Mouse (Mus musculus) intestine, embryonic 14.5 days (tissue): Measurements from ENCODE around the gene Dhx8. TPM values are rescaled to one million over a fixed set of nuclear protein-coding genes. Genes with fewer than 3 reads are reported as not detected.

Experiments
- ATAC-seq: fragments of 200-750 bp; cut with Nextera tagmentation; replicated peaks from 2 replicates; pipeline ENCODE4 v1.8.0; 2017; ENCODE audit warnings: low read depth, moderate number of reproducible peaks, moderate TSS enrichment, moderate library complexity; ENCODE audit not compliant: low FRiP score, low TSS enrichment
- DNase-seq: peaks from one replicate; pipeline ENCODE4 v3.0.0-alpha.2; 2018; ENCODE audit warnings: low spot score
- H3K27ac ChIP-seq: fragments of 300-500 bp; sonication (generic); 2 replicates; pipeline ENCODE4 v1.5.1; 2014; ENCODE audit warnings: low read depth, mild to moderate bottlenecking, control low read depth
- H3K27me3 ChIP-seq: fragments of 300-500 bp; sonication (generic); replicated peaks from 2 replicates; pipeline ENCODE4 v1.6.1; 2014; ENCODE audit warnings: low read length, control low read depth; ENCODE audit not compliant: control insufficient read depth, insufficient read depth
- H3K36me3 ChIP-seq: fragments of 300-500 bp; sonication (generic); 2 replicates; pipeline ENCODE4 v1.6.1; 2014; ENCODE audit warnings: low read length, control low read depth; ENCODE audit not compliant: control insufficient read depth, insufficient read depth
- H3K4me1 ChIP-seq: fragments of 300-500 bp; sonication (generic); replicated peaks from 2 replicates; pipeline ENCODE4 v1.6.1; 2014; ENCODE audit warnings: low read length, control low read depth, mixed read lengths; ENCODE audit not compliant: control insufficient read depth, insufficient read depth
- H3K4me2 ChIP-seq: fragments of 300-500 bp; sonication (generic); 2 replicates; pipeline ENCODE4 v1.6.1; 2014; ENCODE audit warnings: low read length
- H3K4me3 ChIP-seq: fragments of 300-500 bp; sonication (generic); 2 replicates; pipeline ENCODE4 v1.5.1; 2014; ENCODE audit warnings: low read depth, low read length, control low read depth, mixed read lengths
- H3K9ac ChIP-seq: fragments of 300-500 bp; sonication (generic); 2 replicates; pipeline ENCODE4 v1.6.1; 2014; ENCODE audit warnings: mild to moderate bottlenecking, low read length
- H3K9me3 ChIP-seq: fragments of 300-500 bp; sonication (generic); 2 replicates; pipeline ENCODE4 v1.6.1; 2016; ENCODE audit warnings: low read length, control low read depth; ENCODE audit not compliant: control insufficient read depth
- WGBS: fragments of 180-500 bp; shearing (Covaris S2); extraction: QIAGEN DNeasy Blood & Tissue Kit; methylation state at CpG from one replicate; pipeline ENCODE4 v1.1.7; 2014; 5-methylcytosine and 5-hydroxymethylcytosine counted together
- polyA plus RNA-seq: library from polyadenylated mRNA; unstranded; fragments of >200 nt; fragmentation: Nextera tagmentation; extraction: Ambion mirVana; gene quantifications from 2 replicates; pipeline ENCODE4 v1.2.1, GENCODE M21; 2014

The Dhx8 gene
- polyA plus RNA-seq, 1 experiment from 2014 or later = 28.3 TPM

- Histone ChIP-seq H3K9ac (no peak overlapping the region), H3K36me3 (peaks cover 84% of the 10 kb centered on the region), H3K9me3 (no peaks in the 10 kb centered on the region), H3K4me1 (no peaks in the 10 kb centered on the region), H3K27ac (no peak overlapping the region), H3K27me3 (no peaks in the 10 kb centered on the region), H3K4me2 (no peak overlapping the region), H3K4me3 (no peak overlapping the region)
- ATAC-seq (peak; percentile 40; the same call in 1 of the 2 replicates), DNase-seq (peak; percentile 58)
- 53% methylated on average over 7 of the region's 7 CpGs for WGBS
Observed at GRCm38 (mm10) chr11:101763723-101764122, 31.0 kb downstream of the Dhx8 start.

- 92% methylated on average over 8 of the region's 8 CpGs for WGBS
- Histone ChIP-seq H3K27me3 (no peaks in the 10 kb centered on the region), H3K4me1 (no peaks in the 10 kb centered on the region), H3K27ac (no peak overlapping the region), H3K4me3 (no peak overlapping the region), H3K9ac (no peak overlapping the region), H3K9me3 (no peaks in the 10 kb centered on the region), H3K36me3 (peaks cover 82% of the 10 kb centered on the region), H3K4me2 (no peak overlapping the region)
- DNase-seq (no peak), ATAC-seq (no peak)
Observed at GRCm38 (mm10) chr11:101764546-101764945, 31.8 kb downstream of the Dhx8 start.

- H3K4me1 ChIP-seq = peaks cover 6% of the 10 kb centered on the region; the same call in 1 of the 2 replicates
- 79% methylated on average over 5 of the region's 5 CpGs for WGBS
- no peak overlapping the region for H3K9ac ChIP-seq
- DNase-seq = no peak
- no peaks in the 10 kb centered on the region for H3K9me3 ChIP-seq
- no peaks in the 10 kb centered on the region for H3K27me3 ChIP-seq
- no peak overlapping the region for H3K4me3 ChIP-seq
- ATAC-seq = no peak
- no peak overlapping the region for H3K4me2 ChIP-seq
- peaks cover 65% of the 10 kb centered on the region for H3K36me3 ChIP-seq
- no peak overlapping the region for H3K27ac ChIP-seq
Observed at GRCm38 (mm10) chr11:101767326-101767725, 34.6 kb downstream of the Dhx8 start.

GRCm38 (mm10) chr11:101768721-101769120 is 36.0 kb downstream of the Dhx8 start:
- H3K27ac ChIP-seq = no peak overlapping the region
- H3K4me2 ChIP-seq = no peak overlapping the region
- no peak overlapping the region for H3K9ac ChIP-seq
- peaks cover 54% of the 10 kb centered on the region for H3K36me3 ChIP-seq
- DNase-seq = no peak
- no peak overlapping the region for H3K4me3 ChIP-seq
- no peak for ATAC-seq
- no peaks in the 10 kb centered on the region for H3K9me3 ChIP-seq
- H3K4me1 ChIP-seq = peaks cover 6% of the 10 kb centered on the region; the same call in 1 of the 2 replicates
- WGBS = 88% methylated on average over 6 of the region's 6 CpGs
- no peaks in the 10 kb centered on the region; the same call in 1 of the 2 replicates for H3K27me3 ChIP-seq

GRCm38 (mm10) chr11:101770266-101770665 is 37.5 kb downstream of the Dhx8 start:
- H3K4me2 ChIP-seq = no peak overlapping the region
- DNase-seq = no peak
- no peaks in the 10 kb centered on the region; the same call in 1 of the 2 replicates for H3K27me3 ChIP-seq
- H3K9ac ChIP-seq = no peak overlapping the region
- no peak overlapping the region for H3K4me3 ChIP-seq
- no peak overlapping the region for H3K27ac ChIP-seq
- ATAC-seq = no peak
- 90% methylated on average over 12 of the region's 12 CpGs for WGBS
- no peaks in the 10 kb centered on the region for H3K9me3 ChIP-seq
- peaks cover 6% of the 10 kb centered on the region; the same call in 1 of the 2 replicates for H3K4me1 ChIP-seq
- peaks cover 41% of the 10 kb centered on the region for H3K36me3 ChIP-seq

GRCm38 (mm10) chr11:101772027-101772426 is 39.3 kb downstream of the Dhx8 start:
- Histone ChIP-seq H3K27ac (no peak overlapping the region), H3K9ac (no peak overlapping the region), H3K27me3 (no peaks in the 10 kb centered on the region; the same call in 1 of the 2 replicates), H3K9me3 (no peaks in the 10 kb centered on the region), H3K36me3 (peaks cover 23% of the 10 kb centered on the region), H3K4me2 (peak overlapping the region; percentile 65), H3K4me1 (peaks cover 6% of the 10 kb centered on the region; the same call in 1 of the 2 replicates), H3K4me3 (no peak overlapping the region; the same call in 1 of the 2 replicates)
- peak; percentile 61 for DNase-seq
- WGBS = 11% methylated on average over 5 of the region's 5 CpGs
- ATAC-seq = no peak; the same call in 1 of the 2 replicates

GRCm38 (mm10) chr11:101772449-101772848 is 39.7 kb downstream of the Dhx8 start:
- Histone ChIP-seq H3K4me3 (peak overlapping the region; percentile 21), H3K9ac (no peak overlapping the region; the same call in 1 of the 2 replicates), H3K4me1 (peaks cover 6% of the 10 kb centered on the region; the same call in 1 of the 2 replicates), H3K27me3 (no peaks in the 10 kb centered on the region; the same call in 1 of the 2 replicates), H3K36me3 (peaks cover 19% of the 10 kb centered on the region), H3K9me3 (no peaks in the 10 kb centered on the region), H3K27ac (no peak overlapping the region), H3K4me2 (peak overlapping the region; percentile 65)
- DNase-seq = peak; percentile 86
- peak; percentile 79 for ATAC-seq
- WGBS = under 1% methylated on average over 16 of the region's 16 CpGs

GRCm38 (mm10) chr11:101776846-101777245 is 44.1 kb downstream of the Dhx8 start:
- no peaks in the 10 kb centered on the region for H3K9me3 ChIP-seq
- no peaks in the 10 kb centered on the region for H3K36me3 ChIP-seq
- peaks cover 5% of the 10 kb centered on the region; the same call in 1 of the 2 replicates for H3K4me1 ChIP-seq
- no peak overlapping the region for H3K27ac ChIP-seq
- peaks cover 8% of the 10 kb centered on the region for H3K27me3 ChIP-seq
- DNase-seq (no peak), ATAC-seq (no peak)
- H3K4me2 ChIP-seq = no peak overlapping the region
- H3K9ac ChIP-seq = no peak overlapping the region
- WGBS = 85% methylated on average over 4 of the region's 4 CpGs
- no peak overlapping the region for H3K4me3 ChIP-seq

GRCm38 (mm10) chr11:101783135-101783534 is 50.4 kb downstream of the Dhx8 start:
- no peak overlapping the region for H3K4me3 ChIP-seq

More at GRCm38 (mm10) chr11:101783135-101783534, 50.4 kb downstream of the Dhx8 start:
- H3K27me3 ChIP-seq = peaks cover 63% of the 10 kb centered on the region
- peaks cover 17% of the 10 kb centered on the region for H3K4me1 ChIP-seq
- no peaks in the 10 kb centered on the region for H3K36me3 ChIP-seq
- H3K27ac ChIP-seq = no peak overlapping the region
- H3K4me2 ChIP-seq = no peak overlapping the region
- H3K9me3 ChIP-seq = no peaks in the 10 kb centered on the region
- no peak overlapping the region for H3K9ac ChIP-seq
- WGBS = 70% methylated on average over 1 of the region's 1 CpGs
- no peak for DNase-seq
- no peak for ATAC-seq
